Mouse (Mus musculus) MEL (cell line): Measurements from ENCODE around the gene St7.

Experiments
- CTCF ChIP-seq, 3 experiments: IDR thresholded peaks in 2 of 3; conservative IDR thresholded peaks in 1 of 3; 2 replicates each; pipeline ENCODE4 v1.5.1; 2011 to 2012; ENCODE audit warnings: low read length in 3 of 3, low read depth in 2 of 3, mild to moderate bottlenecking in 2 of 3, improper control_type of control experiment in 1 of 3, inconsistent platforms in 1 of 3, mixed read lengths in 1 of 3, moderate library complexity in 1 of 3; ENCODE audit not compliant: control insufficient read depth in 1 of 3, insufficient read depth in 1 of 3, poor library complexity in 1 of 3, severe bottlenecking in 1 of 3
- GATA1 ChIP-seq: IDR thresholded peaks from 2 replicates; pipeline ENCODE4 v1.6.1; 2011; ENCODE audit warnings: low read depth, low read length, improper control_type of control experiment
- MXI1 ChIP-seq: IDR thresholded peaks from 2 replicates; pipeline ENCODE4 v1.6.1; 2011; ENCODE audit warnings: mild to moderate bottlenecking, low read depth, low read length, improper control_type of control experiment
- MYB ChIP-seq: IDR thresholded peaks from 2 replicates; pipeline ENCODE4 v1.6.1; 2011; ENCODE audit warnings: mild to moderate bottlenecking, low read depth, low read length, improper control_type of control experiment
- NRF1 ChIP-seq: IDR thresholded peaks from 2 replicates; pipeline ENCODE4 v1.6.1; 2014; ENCODE audit warnings: low read depth, mild to moderate bottlenecking, inconsistent platforms, low read length, improper control_type of control experiment, moderate library complexity; ENCODE audit not compliant: poor library complexity, insufficient read depth, severe bottlenecking
- TCF12 ChIP-seq: IDR thresholded peaks from 2 replicates; pipeline ENCODE4 v1.6.1; 2014; ENCODE audit warnings: low read depth, mild to moderate bottlenecking, inconsistent platforms, low read length, improper control_type of control experiment, moderate library complexity
- USF1 ChIP-seq: IDR thresholded peaks from 2 replicates; pipeline ENCODE4 v1.6.1; 2014; ENCODE audit warnings: low read depth, mild to moderate bottlenecking, inconsistent platforms, low read length, improper control_type of control experiment, moderate library complexity

DNA sequence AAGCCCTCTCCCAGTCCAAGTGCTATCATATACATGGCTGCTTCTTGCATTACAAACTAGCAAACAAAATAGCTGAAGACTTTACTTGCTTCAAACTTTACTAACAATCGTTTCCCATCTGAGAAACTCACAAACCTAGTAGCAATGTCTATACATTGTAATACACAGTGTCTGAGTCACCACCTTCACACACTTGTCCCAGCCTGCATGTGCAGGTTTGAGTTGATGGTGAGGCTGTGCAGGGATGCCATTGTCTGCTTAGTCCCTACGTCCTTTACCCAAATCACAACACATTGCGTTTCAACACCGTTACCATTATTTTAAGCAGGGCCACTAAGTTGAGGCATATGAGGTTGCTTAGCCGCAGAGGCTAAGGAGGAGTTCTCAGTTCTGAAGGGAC is 26.7 kb downstream of the St7 start:
- no peak for TF ChIP-seq CTCF (IDR thresholded peaks at IDR 0.05 in 2 of 3, conservative IDR thresholded peaks at IDR 0.05 in 1 of 3; ENCODE audit: control insufficient read depth in 1 of 3, insufficient read depth in 1 of 3, low read depth in 2 of 3, low read length in 3 of 3, poor library complexity in 1 of 3, severe bottlenecking in 1 of 3)
- no peak for TF ChIP-seq GATA1
- no peak for TF ChIP-seq NRF1
- no peak for TF ChIP-seq USF1
- no peak for TF ChIP-seq TCF12
- TF ChIP-seq MYB: no peak
- no peak for TF ChIP-seq MXI1
